Mouse (Mus musculus): ENCODE measurements around the gene Lbr. TPM values are rescaled to one million over a fixed set of nuclear protein-coding genes. Genes with fewer than 3 reads are reported as not detected.

Gene Lbr
- total RNA-seq, 2 experiments from 2014 or later = 21.7 to 24.1 TPM

DNA sequence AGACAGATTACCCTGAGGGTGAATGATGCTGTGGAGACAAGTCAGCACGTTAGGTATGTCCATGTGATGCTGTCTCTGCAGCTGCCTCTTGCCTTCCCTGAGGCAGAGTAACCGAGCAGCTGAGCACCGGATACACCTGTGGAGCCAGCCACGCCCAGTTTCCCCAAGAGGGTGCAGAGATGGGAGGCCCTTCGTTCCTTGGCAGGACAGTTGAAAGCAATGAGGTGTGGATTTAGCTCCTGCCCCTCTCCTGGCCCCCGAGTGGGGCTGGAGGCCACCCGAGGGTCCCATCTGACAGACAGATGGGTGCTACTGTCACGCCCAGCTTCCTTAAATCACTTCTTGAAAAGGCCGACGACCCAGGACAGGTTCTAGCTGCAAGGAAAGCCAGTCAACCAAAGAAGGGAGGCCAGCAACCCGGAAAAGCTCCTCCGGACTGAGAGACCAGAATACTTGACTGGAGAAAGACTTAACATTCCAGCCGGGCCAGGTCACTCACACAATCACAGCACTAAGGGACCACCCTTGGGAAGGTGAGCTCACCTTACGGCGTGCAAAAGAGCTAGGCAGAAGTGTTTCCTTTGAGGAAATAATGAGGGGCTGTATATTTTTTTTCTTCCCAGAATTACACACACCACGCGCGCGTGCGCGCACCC is 10.4 kb upstream of the Lbr start:
- no peak for DNase-seq
- intact Hi-C loops (cut with DNase I) = no loop called here

DNA sequence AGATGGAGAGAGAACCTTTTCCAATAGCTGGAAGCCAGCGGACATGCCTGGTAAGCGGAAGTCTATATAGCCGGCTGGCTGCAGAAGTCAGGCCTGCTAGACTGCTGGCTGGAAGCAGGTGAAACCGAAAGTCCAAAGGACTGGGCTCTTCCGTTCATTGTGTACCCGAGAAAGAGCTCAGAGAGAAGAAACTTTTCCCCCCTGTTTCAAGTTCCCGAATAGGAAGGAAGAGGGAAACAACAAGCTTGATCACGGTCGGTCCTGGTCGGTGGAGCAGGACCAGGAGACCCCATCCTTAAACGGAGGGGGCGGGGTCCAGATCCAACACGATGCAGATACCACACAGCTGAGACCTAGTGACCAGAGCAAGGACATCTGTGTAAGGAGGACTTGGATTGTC is 9.6 kb upstream of the Lbr start:
- no peak for DNase-seq
- intact Hi-C loops (cut with DNase I) = no loop called here

DNA sequence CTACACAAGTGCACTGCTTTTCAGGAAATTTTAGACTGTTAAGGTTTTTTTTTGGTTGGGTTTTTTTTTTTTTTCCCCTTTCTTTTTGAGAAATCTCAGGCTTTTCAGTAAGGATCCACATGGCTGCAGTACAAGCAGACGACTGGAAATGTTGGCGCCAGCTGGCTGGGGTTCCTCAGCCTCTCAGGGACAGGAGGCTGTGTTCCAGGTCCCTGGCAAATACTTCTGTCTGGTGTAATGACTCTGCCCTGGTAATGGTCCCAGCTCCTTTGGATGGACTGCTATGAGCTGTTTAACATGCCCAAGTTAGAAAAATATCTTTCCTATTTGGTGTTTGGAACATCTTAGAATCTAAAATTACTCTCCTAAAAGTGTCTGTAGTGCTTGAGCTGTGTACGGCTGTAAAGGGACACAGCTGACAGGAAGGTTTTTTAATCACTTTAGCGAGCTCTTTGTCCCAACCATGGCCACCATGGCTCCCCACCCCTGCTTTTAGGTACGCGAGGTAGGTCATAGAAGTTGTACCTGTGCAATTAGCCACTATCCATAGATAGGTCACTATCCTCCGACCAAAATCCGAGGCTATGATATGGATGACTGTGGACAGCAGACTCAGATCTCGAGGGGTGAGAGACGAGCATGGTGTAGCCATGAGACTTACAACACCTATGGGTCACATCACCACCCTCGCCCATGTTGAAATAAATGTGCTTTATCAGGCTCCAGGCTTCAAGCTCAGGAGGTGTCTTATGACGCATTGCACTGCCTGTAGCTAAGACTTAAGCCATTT is 8.9 kb upstream of the Lbr start:
- DNase-seq = peak; percentile 79
- intact Hi-C loops (cut with DNase I) = no loop called here

DNA sequence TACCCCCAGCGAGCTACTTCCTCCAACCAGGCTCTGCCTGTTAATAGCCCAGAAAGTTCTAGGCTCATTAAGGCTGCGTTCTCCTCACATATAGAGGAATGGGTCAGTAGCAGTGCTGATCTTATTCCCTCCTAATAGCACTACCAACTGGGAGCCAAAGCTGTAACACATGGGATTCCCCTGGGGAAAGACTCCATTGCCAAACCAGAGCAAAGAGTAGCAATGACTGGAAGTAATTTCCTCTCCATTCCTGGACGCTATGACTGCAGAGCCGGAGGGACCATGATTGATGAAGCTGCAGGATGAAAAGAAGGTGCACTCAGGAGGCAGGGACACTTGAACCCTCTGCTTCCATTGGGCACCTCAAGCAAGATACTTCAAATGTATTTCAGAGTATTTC is 7.6 kb upstream of the Lbr start:
- intact Hi-C loops (cut with DNase I) = no loop called here
- peak; percentile 34 for DNase-seq

DNA sequence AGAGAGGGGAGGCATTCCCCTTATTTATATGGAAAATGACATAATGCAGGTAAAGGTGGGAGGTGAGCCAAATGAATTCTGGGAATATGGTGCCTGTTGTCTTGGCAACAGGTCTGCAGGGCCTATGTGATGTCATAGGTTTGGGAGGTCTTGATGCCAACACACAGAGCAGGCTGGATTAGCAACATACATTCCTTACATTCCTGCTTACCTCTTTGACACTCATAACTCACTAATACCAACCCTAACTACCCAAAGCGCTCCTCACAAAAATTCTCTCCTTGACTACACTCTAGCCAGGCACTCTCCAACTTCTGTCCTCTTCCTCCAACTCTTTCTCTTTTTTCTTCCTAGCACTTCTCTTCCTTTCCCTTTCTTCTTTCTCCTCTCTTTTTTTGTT is 5.4 kb upstream of the Lbr start:
- intact Hi-C loops (cut with DNase I) = no loop called here
- no peak for DNase-seq

DNA sequence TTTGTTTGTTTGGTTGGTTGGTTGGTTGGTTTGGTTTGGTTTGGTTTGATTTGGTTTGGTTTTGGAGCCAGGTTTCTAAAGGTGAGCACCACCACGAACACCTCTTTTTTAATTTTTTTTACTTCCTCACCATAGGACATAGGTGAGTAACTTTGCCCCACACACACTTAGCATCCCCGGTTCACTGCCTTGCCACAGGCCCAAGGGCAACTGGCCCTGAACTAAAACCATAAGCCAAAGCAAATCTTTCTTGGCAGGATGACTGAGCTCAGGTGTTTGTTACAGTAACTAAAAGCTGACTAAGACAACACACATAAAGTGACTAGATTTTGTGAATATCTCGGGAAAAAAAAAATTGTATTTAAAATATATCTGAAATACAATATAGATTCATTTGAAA is 4.5 kb upstream of the Lbr start:
- intact Hi-C loops (cut with DNase I) = no loop called here
- DNase-seq = no peak

DNA sequence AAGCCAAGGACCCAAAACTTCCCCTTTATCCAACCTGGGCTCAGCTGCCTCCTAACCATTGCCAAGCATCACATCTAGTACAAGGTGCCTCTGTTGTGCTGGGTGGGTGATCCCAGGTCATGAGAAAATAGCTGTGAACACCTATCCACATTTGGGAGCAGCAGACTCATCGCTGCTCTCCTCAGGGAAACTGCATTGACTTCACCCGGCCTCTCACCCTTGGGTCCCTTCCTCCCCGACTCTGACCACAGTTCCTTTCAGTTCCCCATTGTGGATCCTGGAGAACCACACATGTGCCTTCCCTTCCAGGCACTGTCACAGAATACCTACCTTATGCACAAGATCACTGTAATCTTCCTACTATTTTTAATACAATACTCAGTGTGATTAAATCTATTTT is 2.9 kb upstream of the Lbr start:
- DNase-seq = no peak
- intact Hi-C loops (cut with DNase I) = no loop called here

DNA sequence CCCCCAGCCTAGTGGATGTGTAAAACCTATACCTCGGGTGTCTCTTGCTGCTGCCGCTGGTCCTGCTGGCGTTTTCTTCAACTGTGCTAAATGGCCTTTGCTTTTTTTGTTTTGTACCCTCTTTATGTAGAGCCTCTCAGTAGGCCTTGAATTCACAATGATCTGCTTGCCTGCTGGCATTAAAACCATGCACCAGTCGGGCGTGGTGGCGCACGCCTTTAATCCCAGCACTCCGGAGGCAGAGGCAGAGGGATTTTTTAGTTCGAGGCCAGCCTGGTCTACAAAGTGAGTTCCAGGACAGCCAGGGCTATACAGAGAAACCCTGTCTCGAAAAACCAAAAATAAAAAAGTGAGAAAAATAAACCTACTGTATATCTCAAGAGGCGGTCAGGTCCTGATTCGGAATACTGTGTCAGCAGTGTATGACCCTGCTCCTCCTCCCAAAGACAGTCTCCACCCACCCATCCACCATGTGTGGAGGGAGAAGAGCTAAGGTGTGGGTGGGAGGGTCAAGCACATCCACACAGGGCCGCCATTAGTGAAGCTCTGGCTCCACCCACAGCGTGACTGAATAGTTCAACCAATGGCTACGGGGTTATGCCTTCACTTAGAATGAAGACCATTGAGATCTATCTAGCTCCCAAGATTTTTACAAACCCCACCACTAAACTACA is 2.2 kb upstream of the Lbr start:
- no peak for DNase-seq
- intact Hi-C loops (cut with DNase I) = no loop called here

DNA sequence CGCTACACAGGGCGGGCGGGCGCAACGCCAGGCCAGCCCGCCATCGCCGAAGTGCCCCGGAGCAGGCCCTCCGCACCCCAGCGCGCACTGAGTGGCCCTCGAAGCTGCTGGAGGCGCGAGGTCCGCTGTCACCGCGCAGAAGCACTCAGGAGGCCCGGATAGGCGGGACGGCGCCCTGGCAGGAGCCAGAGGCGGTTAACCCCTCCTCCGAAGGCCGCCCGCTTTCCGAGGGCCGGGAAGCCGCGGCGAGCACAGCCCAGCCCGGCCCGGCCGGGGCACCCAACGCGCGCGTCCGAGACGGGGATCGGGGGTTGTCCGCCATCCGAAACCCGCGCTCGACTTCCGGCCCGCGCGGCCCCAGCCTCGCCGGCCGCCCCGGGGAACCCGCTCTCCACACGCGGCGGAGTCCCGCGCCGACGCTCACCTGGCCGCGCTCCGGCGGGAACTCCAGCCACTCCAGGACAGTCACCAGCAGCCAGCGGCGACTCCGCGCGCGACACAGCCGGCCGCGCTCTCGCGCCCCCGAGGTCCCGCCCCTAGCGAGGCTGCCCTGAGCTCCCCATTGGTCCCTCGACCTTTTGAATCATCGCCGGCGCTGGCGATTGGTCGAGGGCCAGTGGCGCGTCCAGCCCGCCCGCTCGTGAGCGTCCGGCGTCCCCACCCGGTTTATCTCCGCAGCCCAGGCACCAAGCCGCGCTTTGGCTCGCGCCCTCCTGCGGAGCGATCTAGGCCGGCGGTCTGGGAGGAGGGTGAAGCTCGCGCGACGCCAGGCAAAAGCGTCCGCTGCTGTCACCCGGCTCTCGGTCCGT is 778 bp downstream of the Lbr start:
- DNase-seq = peak; percentile 96
- intact Hi-C loops (cut with DNase I) = no loop called here

DNA sequence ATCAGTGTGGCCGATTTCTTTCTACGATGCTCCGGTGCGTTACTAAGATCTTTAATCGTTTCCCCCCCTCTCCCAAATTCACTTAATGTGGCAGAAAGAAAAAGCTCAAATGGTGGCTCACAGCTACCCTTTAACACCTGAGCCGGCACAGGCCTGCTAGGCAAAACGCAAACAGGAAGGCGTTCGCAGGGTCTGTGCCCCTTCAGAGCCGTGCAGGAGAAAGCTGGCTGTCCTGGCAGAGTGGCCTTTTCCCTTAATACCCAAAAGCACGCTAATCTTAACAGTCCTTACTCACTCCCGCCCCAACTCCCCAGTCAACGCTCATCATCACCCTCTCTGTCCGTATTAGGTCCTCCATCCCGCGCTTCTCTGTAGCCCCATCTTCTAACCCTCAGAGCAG is 1.4 kb downstream of the Lbr start:
- DNase-seq = no peak
- intact Hi-C loops (cut with DNase I) = no loop called here

DNA sequence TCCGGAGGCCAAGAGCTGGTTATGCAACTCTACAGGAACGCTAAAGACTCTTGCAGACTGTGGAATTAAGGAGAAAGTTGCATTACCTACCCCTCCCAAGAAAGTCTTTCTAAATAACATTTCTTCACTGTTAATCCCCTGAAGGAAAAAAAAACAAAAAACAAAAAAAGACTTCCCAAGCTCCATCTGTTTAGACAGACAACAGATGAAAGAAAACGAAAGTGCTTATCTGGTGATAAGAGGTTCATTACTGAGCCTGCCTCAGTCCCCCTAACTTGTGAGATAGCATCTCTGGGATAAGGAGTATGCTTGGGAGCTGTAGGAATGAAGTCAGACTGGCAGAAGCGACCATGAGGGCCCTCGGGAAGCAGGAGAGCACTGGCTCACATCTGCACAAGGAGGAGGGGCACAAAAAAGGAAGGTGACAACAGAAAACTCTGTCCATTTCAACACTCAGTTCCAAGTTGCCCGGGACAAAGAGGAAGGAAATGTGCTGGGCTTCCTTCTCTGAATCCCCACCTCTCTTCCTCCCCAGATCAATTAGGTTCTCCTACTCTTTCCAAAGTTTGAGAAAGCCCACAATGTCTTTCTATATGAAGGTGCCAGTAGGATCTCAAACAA is 3.0 kb downstream of the Lbr start:
- DNase-seq = no peak
- intact Hi-C loops (cut with DNase I) = no loop called here

DNA sequence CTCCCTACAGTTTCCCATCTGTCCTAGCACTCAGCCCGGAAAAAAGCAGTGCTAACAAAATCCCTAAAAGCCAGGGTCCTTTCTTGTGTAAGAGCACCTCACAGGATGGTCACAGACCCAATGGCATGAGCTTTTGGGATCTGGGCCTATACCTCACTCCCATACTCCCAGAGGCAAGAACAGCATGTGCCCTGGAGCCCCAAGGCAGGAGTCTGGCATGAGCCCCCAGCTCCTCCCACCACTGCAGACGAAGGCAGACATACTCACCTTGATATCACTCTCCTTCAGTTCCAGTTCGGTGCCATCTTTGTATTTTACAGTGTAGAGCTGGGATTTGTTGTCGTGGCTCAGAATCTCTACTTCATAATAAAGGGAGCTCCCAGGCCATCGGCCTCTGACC is 4.7 kb downstream of the Lbr start:
- DNase-seq = no peak
- intact Hi-C loops (cut with DNase I) = no loop called here

DNA sequence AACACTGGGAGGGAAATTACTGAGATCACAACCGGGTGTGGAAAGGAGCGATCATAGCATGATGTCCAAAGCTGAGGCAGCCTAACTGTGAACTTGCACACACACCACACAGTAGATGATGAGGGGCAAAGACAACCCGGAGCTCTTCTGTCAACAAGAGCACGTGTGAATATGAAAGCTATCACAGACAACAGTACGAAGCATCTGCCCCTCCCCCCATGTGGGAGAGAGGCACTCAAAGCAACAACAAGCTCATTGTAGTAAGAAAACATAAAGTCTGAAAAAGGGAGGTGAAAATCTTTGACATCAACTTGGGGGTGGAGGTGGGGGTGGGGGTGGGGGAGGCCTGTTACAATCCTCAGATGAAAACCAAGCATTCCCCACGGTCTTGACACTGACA is 9.7 kb downstream of the Lbr start:
- intact Hi-C loops (cut with DNase I) = no loop called here
- DNase-seq = no peak

DNA sequence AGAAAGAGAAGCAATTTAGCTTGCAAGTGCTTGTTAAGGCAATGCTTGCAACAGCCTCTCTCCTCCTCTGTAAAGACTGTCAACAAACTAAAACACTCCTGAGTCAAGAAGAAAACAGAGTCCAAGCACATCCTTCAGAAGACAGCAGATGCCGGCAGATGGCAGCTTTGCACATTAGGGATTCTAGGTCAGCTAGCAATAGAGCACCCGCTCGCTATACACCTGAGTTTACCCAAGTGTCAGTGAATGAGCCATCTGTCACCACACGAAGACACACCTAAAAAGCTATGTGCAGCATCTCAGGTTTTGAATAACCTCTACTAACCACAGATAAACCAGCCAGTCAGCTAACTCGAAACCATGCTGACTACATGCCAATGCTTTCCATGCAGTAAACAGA is 10.1 kb downstream of the Lbr start:
- intact Hi-C loops (cut with DNase I) = no loop called here
- DNase-seq = no peak

DNA sequence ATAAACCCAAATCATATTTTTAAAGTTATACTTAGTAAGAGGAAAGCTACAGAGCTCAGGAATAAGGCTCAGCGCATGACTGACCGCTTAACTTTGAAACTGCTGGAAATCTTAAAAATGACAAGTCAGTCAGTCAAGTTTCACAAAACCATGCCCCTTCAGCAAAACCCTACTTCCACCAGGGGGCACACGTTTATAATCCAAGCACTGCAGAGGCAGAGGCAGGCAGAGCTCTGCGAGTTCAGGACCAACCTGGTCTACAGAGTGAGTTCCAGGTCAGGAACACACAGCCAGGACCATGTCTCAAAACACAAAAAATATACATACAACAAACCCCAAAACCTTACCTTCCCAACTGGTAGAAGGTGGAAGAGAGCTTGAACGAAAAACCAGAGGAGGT is 14.5 kb downstream of the Lbr start:
- DNase-seq = no peak
- intact Hi-C loops (cut with DNase I) = no loop called here

DNA sequence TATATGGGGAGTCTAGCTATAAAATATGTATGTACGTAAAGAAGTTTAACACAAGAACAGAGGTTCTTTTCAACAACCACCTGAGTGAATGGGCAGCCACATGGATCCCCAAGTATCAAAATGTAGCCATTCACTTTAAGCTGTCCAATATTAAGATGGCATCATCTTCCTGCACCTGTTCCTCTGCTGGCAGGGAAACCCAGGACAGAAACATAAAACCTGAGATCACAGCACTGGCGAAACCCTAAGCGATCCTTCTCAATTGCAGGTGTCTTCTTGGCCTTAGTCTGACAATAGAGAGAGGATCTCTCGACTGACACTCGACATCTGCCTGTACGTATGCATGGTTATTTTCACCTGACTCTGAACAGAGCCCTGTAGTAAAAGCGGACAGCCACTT is 16.1 kb downstream of the Lbr start:
- DNase-seq = no peak
- intact Hi-C loops (cut with DNase I) = no loop called here

DNA sequence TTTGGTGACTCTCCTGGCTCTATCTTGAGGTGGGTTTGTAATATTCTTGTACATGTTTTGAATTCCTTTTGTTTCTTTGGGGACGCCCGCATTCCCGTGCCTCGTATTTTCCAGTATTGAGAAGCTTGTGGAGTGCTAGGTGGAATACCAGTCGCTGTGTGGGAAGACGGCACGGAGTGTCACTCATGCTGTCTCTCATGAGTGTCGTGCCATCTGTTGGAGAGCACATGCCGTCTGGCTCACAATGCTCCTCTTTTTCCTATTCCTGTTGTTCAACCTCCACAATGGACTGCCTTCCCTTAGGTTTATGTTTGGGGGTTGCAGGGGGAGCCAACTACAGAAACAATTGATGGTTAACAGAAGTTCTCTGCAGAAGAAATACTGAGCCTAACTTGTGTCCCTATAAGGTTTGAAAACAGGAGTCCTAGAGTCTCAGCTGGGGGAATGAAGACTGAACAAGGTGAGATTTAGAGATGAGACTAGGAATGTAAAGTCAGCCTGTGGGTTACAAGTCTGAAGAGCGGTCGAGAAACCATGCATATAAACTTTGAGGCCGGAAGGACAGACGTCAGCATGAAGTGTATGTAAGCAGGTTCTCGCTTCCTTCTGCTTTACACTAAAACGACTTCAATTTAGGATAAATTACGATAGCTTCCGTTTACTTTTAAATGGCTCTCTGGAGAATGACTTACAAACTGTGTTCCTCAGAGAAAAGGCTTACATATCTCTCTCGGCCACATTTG is 31.2 kb downstream of the Lbr start:
- no peak for DNase-seq
- intact Hi-C loops (cut with DNase I) = no loop called here

DNA sequence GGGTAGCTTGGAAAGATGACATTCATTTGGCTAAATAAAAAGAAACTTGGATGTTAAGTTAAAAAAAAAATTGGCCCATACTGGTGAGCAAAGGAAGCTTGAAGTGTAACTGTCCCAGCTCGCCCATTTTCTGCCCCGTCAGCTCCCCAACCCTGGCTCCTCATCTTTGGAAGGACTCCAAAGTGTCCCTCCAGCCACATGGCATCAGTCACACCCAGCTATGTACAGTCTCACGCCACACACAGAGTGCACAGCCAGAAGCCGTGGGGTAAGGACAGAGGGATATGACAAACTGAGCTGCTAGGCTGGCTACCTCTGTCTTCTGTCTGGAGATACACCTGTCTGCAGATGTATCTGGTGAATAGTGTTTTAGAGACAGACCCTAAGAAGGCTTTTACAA is 42.2 kb downstream of the Lbr start:
- intact Hi-C loops (cut with DNase I) = no loop called here

DNA sequence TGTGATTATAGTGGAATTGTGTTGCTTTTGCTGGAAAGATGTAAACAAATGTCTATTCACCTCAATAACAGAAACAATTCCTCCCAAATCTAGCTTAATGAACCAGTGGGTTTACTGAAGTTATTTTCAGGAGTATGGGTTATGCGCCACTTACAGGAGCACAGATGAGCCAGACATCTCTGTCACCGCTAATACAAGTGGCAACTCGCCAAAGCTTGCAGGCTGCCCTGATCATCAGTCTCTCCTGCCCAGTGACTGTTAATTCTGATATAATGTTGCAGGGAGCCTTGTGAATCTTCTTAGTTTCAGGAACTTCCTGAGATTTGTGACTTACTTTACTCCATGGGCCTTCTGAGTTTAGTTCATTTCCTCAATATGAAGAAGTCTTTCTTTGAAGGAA is 42.9 kb downstream of the Lbr start:
- intact Hi-C loops (cut with DNase I) = no loop called here

More for the DNA sequence above, 42.2 kb downstream of the Lbr start:
- DNase-seq = peak; percentile 39

DNA sequence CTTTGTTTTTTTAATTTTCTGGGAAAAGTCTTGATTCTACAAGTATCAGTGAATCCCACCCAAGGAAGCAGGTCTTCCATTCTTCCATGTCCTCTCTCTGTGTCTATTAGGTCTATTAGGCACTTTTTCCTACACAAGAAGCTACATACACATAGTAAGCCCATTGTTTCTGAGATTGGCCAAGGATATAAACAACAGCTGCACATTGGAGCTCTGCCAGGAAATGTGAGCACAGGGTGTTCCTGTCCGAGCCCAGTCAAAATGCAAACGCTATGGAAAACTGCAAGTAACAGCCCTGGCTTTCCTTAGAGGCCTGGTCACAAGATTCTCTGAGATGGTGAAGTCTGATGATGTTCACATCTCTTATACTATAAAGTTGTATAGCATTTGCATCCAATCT is 49.3 kb downstream of the Lbr start:
- peak; percentile 55 for DNase-seq
- intact Hi-C loops (cut with DNase I) = no loop called here

More for the DNA sequence above, 42.9 kb downstream of the Lbr start:
- peak; percentile 45 for DNase-seq
